Comparison of ENCODE assay signal across 27 mouse cellular contexts in the genomic region with DNA sequence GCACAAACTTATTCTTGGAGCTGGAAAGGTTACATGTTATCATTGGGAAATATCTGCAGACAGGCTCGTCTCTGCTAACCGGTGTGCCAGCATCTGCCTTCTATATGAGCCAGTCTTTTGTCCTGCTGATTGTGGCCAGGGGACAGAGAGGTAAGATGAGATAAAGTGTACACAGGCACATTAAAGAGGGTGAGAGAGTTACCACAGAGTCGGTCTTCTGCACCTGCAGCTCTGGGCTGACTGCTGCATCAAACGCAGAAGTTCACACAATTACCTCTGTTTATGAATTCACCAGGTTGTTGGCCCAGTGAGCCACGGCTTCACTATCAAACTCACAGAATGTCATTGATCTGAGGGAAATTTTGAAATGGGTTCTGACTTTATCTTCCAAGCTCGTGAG.
DNase-seq lines count a peak whose midpoint lies in the region; ATAC-seq and TF ChIP-seq lines count a peak whose summit lies in the region.
"Had no signal": no experiment of that assay in that cellular context is flagged by ENCODE, and none has a peak within 500 bp of the region (broad histone marks: within the 10 kb centered on the region; RNA-seq: fewer than 3 reads in every experiment).

No protein-coding gene starts in this region.

- H3K4me3 ChIP-seq in hindbrain, embryonic 10.5 days: no peak overlapping the region
- no peak overlapping the region for H3K4me3 ChIP-seq in hindbrain, postnatal 0 days (ENCODE audit: low read length)
- H3K4me3 ChIP-seq in CH12.LX (replicated peaks in 1 of 3; ENCODE audit: low read depth in 2 of 3, low read length in 2 of 3, poor library complexity in 1 of 3): no peak overlapping the region
- H3K4me3 ChIP-seq in G1E (ENCODE audit: low read depth, low read length): peak overlapping the region; percentile 2; the same call in 1 of the 2 replicates
- no peak overlapping the region for H3K4me3 ChIP-seq in midbrain, embryonic 14.5 days (replicated peaks; ENCODE audit: low read depth, low read length)
- H3K4me3 ChIP-seq: embryonic facial prominence, embryonic 10.5 days; embryonic facial prominence, embryonic 13.5 days; erythroblast, embryonic 14.5 days; hindbrain, embryonic 13.5 days had no signal

- 76% methylated on average over 6 of the region's 6 CpGs for WGBS in hindbrain, embryonic 10.5 days
- WGBS in hindbrain, postnatal 0 days: 45% methylated on average over 6 of the region's 6 CpGs
- 41% methylated on average over 6 of the region's 6 CpGs for WGBS in midbrain, embryonic 14.5 days

- in situ Hi-C loops in CH12.LX (cut with MboI; ENCODE audit: low pct_ligation_motif_present, low pct_unique_long_range_greater_than_20kb, low sequenced_read_pairs): loop anchor here (25.0 kb wide), 1 partner anchor 192 kb away; no protein-coding TSS in a partner anchor

- H3K4me2 ChIP-seq in hindbrain, postnatal 0 days (ENCODE audit: low read depth, low read length): no peak overlapping the region
- H3K4me2 ChIP-seq in CH12.LX (ENCODE audit: insufficient read depth, low read depth, poor library complexity, severe bottlenecking): no peak overlapping the region
- H3K4me2 ChIP-seq in midbrain, embryonic 14.5 days (ENCODE audit: low read length): no peak overlapping the region
- H3K4me2 ChIP-seq: embryonic facial prominence, embryonic 13.5 days; heart, embryonic 11.5 days; hindbrain, embryonic 13.5 days had no signal

- no peak for DNase-seq in hindbrain, embryonic 10.5 days (ENCODE audit: low spot score)
- no peak for DNase-seq in hindbrain, postnatal 0 days (ENCODE audit: low spot score)
- DNase-seq in CH12.LX (ENCODE audit: extremely low read depth): no peak
- no peak for DNase-seq in G1E (ENCODE audit: low spot score)
- DNase-seq in midbrain, embryonic 14.5 days: no peak
- DNase-seq in urinary bladder, adult 2 months (ENCODE audit: low spot score): no peak
- DNase-seq in spleen, adult 18-20 months: no peak
- DNase-seq: adrenal gland, postnatal 10 days; adrenal gland, postnatal 36 days; cerebellum, adult 11 months; cerebellum, adult 2 months; cerebellum, adult 9-11 months; cerebellum, postnatal 36 days; embryo, embryonic 11 days; gastrocnemius, postnatal 14 days; heart, adult 11 months had no signal

- TF ChIP-seq RAD21 in CH12.LX (IDR thresholded peaks at IDR 0.05; ENCODE audit: low read depth, low read length): no peak

- H3K27me3 ChIP-seq in hindbrain, embryonic 10.5 days (ENCODE audit: insufficient read depth, poor library complexity, severe bottlenecking): no peaks in the 10 kb centered on the region
- H3K27me3 ChIP-seq in hindbrain, postnatal 0 days (ENCODE audit: insufficient read depth, low read length): no peaks in the 10 kb centered on the region
- no peaks in the 10 kb centered on the region for H3K27me3 ChIP-seq in CH12.LX (replicated peaks)
- H3K27me3 ChIP-seq in G1E (ENCODE audit: insufficient read depth, low read length): no peaks in the 10 kb centered on the region
- H3K27me3 ChIP-seq in midbrain, embryonic 14.5 days (ENCODE audit: control insufficient read depth, insufficient read depth, low read length): no peaks in the 10 kb centered on the region
- H3K27me3 ChIP-seq: embryonic facial prominence, embryonic 13.5 days; hindbrain, embryonic 13.5 days; Patski had no signal

- no peak for TF ChIP-seq POLR2A in CH12.LX (IDR thresholded peaks at IDR 0.05; ENCODE audit: low read depth, low read length)

- no peak for TF ChIP-seq EP300 in CH12.LX (IDR thresholded peaks at IDR 0.05; ENCODE audit: low read length)

- ATAC-seq in hindbrain, postnatal 0 days: no peak
- ATAC-seq in G1E (ENCODE audit: extremely low read depth, insufficient number of reproducible peaks, low FRiP score, poor library complexity, severe bottlenecking): peak; percentile 31
- no peak for ATAC-seq in midbrain, embryonic 14.5 days (ENCODE audit: low FRiP score, low TSS enrichment)
- ATAC-seq in megakaryocyte-erythroid progenitor cell, adult 5-6 weeks (replicated peaks; ENCODE audit: low FRiP score, low TSS enrichment, poor library complexity, severe bottlenecking): no peak
- ATAC-seq: CD4-positive, CD25-positive, alpha-beta regulatory T cell, adult 4 months; forebrain, embryonic 14.5 days; hindbrain, embryonic 16.5 days; inflammation-experienced regulatory T-cells, adult 6 months; Patski had no signal

- H3K79me2 ChIP-seq in CH12.LX (replicated peaks; ENCODE audit: control insufficient read depth, extremely low read depth, insufficient read depth, poor library complexity, severe bottlenecking): no peaks in the 10 kb centered on the region

- H3K27ac ChIP-seq in hindbrain, embryonic 10.5 days: peak overlapping the region; percentile 25; the same call in 1 of the 2 replicates
- H3K27ac ChIP-seq in hindbrain, postnatal 0 days: no peak overlapping the region
- H3K27ac ChIP-seq in CH12.LX (ENCODE audit: insufficient read depth, low read depth): no peak overlapping the region
- peak overlapping the region; percentile 45; the same call in 1 of the 2 replicates for H3K27ac ChIP-seq in midbrain, embryonic 14.5 days (replicated peaks; ENCODE audit: low read depth, low read length)
- H3K27ac ChIP-seq: embryonic facial prominence, embryonic 10.5 days; embryonic facial prominence, embryonic 13.5 days; hindbrain, embryonic 13.5 days had no signal

- H3K36me3 ChIP-seq in hindbrain, embryonic 10.5 days: no peaks in the 10 kb centered on the region
- H3K36me3 ChIP-seq in hindbrain, postnatal 0 days (ENCODE audit: insufficient read depth, low read length): no peaks in the 10 kb centered on the region
- no peaks in the 10 kb centered on the region for H3K36me3 ChIP-seq in CH12.LX (replicated peaks in 1 of 2; ENCODE audit: control insufficient read depth in 1 of 2, insufficient read depth in 1 of 2, low read length in 1 of 2)
- no peaks in the 10 kb centered on the region for H3K36me3 ChIP-seq in G1E (replicated peaks)
- no peaks in the 10 kb centered on the region for H3K36me3 ChIP-seq in midbrain, embryonic 14.5 days (ENCODE audit: control insufficient read depth, insufficient read depth, low read length)
- H3K36me3 ChIP-seq: embryonic facial prominence, embryonic 10.5 days; embryonic facial prominence, embryonic 13.5 days; hindbrain, embryonic 13.5 days had no signal

- peaks cover 7% of the 10 kb centered on the region; the same call in 1 of the 2 replicates for H3K4me1 ChIP-seq in hindbrain, embryonic 10.5 days (replicated peaks)
- H3K4me1 ChIP-seq in hindbrain, postnatal 0 days (ENCODE audit: insufficient read depth, low read length): no peaks in the 10 kb centered on the region
- H3K4me1 ChIP-seq in CH12.LX (ENCODE audit: control insufficient read depth in 1 of 2, insufficient read depth in 2 of 2) (no peaks in the 10 kb centered on the region), G1E (ENCODE audit: insufficient read depth, low read depth, low read length) (peaks cover 31% of the 10 kb centered on the region)
- peaks cover 9% of the 10 kb centered on the region for H3K4me1 ChIP-seq in midbrain, embryonic 14.5 days (ENCODE audit: control insufficient read depth, insufficient read depth, low read length)
- H3K4me1 ChIP-seq: embryonic facial prominence, embryonic 10.5 days; embryonic facial prominence, embryonic 13.5 days had no signal

- no peak overlapping the region for H3K9ac ChIP-seq in hindbrain, postnatal 0 days (replicated peaks; ENCODE audit: low read length)
- no peak overlapping the region for H3K9ac ChIP-seq in CH12.LX (ENCODE audit: insufficient read depth, low read depth)
- no peak overlapping the region for H3K9ac ChIP-seq in midbrain, embryonic 14.5 days (replicated peaks; ENCODE audit: low read length)
- H3K9ac ChIP-seq: embryonic facial prominence, embryonic 13.5 days; hindbrain, embryonic 13.5 days had no signal

- dilution Hi-C loops in CH12.LX (cut with MboI; ENCODE audit: extremely low pct_ligation_motif_present, extremely low pct_unique_long_range_greater_than_20kb, low sequenced_read_pairs): no loop called here

- no peaks in the 10 kb centered on the region for H3K9me3 ChIP-seq in hindbrain, embryonic 10.5 days
- H3K9me3 ChIP-seq in hindbrain, postnatal 0 days (ENCODE audit: low read length): no peaks in the 10 kb centered on the region
- H3K9me3 ChIP-seq in CH12.LX (replicated peaks; ENCODE audit: low read length) (no peaks in the 10 kb centered on the region), G1E (replicated peaks) (no peaks in the 10 kb centered on the region)
- H3K9me3 ChIP-seq in midbrain, embryonic 14.5 days (ENCODE audit: control insufficient read depth, low read length): no peaks in the 10 kb centered on the region
- H3K9me3 ChIP-seq: embryonic facial prominence, embryonic 10.5 days; embryonic facial prominence, embryonic 13.5 days; hindbrain, embryonic 13.5 days had no signal

- no peak for TF ChIP-seq CTCF in hindbrain, postnatal 0 days (IDR thresholded peaks at IDR 0.05; ENCODE audit: low read depth)
- TF ChIP-seq CTCF in CH12.LX (conservative IDR thresholded peaks at IDR 0.05 in 1 of 2, IDR thresholded peaks at IDR 0.05 in 1 of 2; ENCODE audit: low read depth in 2 of 2, low read length in 2 of 2) (no peak), G1E (IDR thresholded peaks at IDR 0.05; ENCODE audit: low read depth, low read length) (no peak)

TF ChIP-seq in CH12.LX, 34 proteins besides CTCF, POLR2A, EP300 and RAD21:
- TF ChIP-seq TBP (conservative IDR thresholded peaks at IDR 0.05; ENCODE audit: low read depth, low read length): 0 out of 2 replicates have a peak, but pooled peaks have one; percentile 46
- TF ChIP-seq MAFK (IDR thresholded peaks at IDR 0.05; ENCODE audit: insufficient replicate concordance, low read length): no peak
- TF ChIP-seq ETS1 (conservative IDR thresholded peaks at IDR 0.05; ENCODE audit: low read depth, low read length): no peak
- no peak for TF ChIP-seq NRF1 (IDR thresholded peaks at IDR 0.05; ENCODE audit: low read depth, low read length)
TF ChIP-seq in CH12.LX: peak in this region for 1.

Comparison
In these comparisons a context has a peak if more than half of its experiments do, and no peak if none do; other contexts are left out.
1. H3K27ac ChIP-seq: peak in hindbrain, embryonic 10.5 days (single experiment) and midbrain, embryonic 14.5 days (single experiment); none in hindbrain, postnatal 0 days (single experiment) and CH12.LX (single experiment).